ENCODE assay signal across 23 mouse cellular contexts in the genomic region with DNA sequence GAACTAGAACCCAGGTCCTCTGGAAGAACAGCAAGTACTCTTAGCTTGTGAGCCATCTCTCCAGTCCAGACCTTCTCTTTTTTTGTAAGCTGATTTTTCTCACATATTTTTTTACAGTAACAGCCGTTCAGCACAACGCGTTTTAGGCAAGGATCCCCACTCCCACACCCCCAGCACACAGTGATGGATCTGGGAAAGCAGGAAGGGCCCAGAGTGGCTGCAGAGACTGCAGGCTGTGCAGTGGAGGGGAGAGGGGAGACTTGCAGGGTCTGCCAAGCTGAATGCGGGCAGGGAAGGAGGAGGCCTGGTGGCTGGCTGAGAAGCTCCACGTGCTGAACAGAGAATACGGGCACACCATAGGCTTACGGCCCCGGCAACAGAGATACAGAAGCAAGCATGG.
DNase-seq lines count a peak whose midpoint lies in the region; ATAC-seq and TF ChIP-seq lines count a peak whose summit lies in the region.
"Had no signal": no experiment of that assay in that cellular context is flagged by ENCODE, and none has a peak within 500 bp of the region (broad histone marks: within the 10 kb centered on the region; RNA-seq: fewer than 3 reads in every experiment).

No protein-coding gene starts in this region.

- peaks cover 58% of the 10 kb centered on the region for H3K4me1 ChIP-seq in limb, embryonic 13.5 days

- H3K27me3 ChIP-seq in limb, embryonic 13.5 days = peaks cover 25% of the 10 kb centered on the region
- H3K27me3 ChIP-seq: heart, embryonic 15.5 days; hindbrain, embryonic 13.5 days; limb, embryonic 15.5 days; megakaryocyte, embryonic 14.5 days; midbrain, embryonic 13.5 days had no signal

- H3K27ac ChIP-seq in left cerebral cortex, adult 2 months = peak overlapping the region; percentile 55
- H3K27ac ChIP-seq in limb, embryonic 13.5 days = peak overlapping the region; percentile 69; the same call in 1 of the 2 replicates
- H3K27ac ChIP-seq: heart, embryonic 15.5 days; hindbrain, embryonic 13.5 days; liver, embryonic 14.5 days; midbrain, embryonic 13.5 days had no signal

- H3K36me3 ChIP-seq in limb, embryonic 13.5 days = no peaks in the 10 kb centered on the region
- H3K36me3 ChIP-seq: heart, embryonic 15.5 days; hindbrain, embryonic 13.5 days; limb, embryonic 15.5 days; midbrain, embryonic 13.5 days had no signal

- peak; percentile 85 for ATAC-seq in frontal cortex, adult (ENCODE audit: low TSS enrichment)
- ATAC-seq in limb, embryonic 13.5 days (ENCODE audit: low FRiP score, low read depth) = no peak
- ATAC-seq: midbrain, embryonic 13.5 days had no signal

- H3K9ac ChIP-seq in limb, embryonic 13.5 days = no peak overlapping the region
- H3K9ac ChIP-seq: heart, embryonic 15.5 days; hindbrain, embryonic 13.5 days; limb, embryonic 15.5 days; liver, embryonic 14.5 days; lung, embryonic 14.5 days; midbrain, embryonic 13.5 days had no signal

- DNase-seq in frontal cortex, postnatal 10 days (ENCODE audit: low spot score in 2 of 2) = no peak
- DNase-seq in left cerebral cortex, adult 2 months (ENCODE audit: extremely low spot score in 1 of 2, low spot score in 2 of 2) = no peak
- no peak for DNase-seq in left cerebral cortex, postnatal 4 days
- peak; percentile 36 to 67 for DNase-seq in layer of hippocampus, postnatal 14 days (ENCODE audit: low spot score in 2 of 2)
- no peak for DNase-seq in embryo, embryonic 11 days
- DNase-seq in gastrocnemius, postnatal 4 days (ENCODE audit: low spot score in 2 of 2) = no peak
- DNase-seq: adrenal gland, postnatal 10 days; cerebellum, adult 8-10 months; gastrocnemius, postnatal 14 days; heart, postnatal 36 days; kidney, adult 18-20 months; lung, embryonic 14.5 days; lung, postnatal 36 days; thymus, adult 2 months; thymus, postnatal 4 days had no signal

- H3K4me2 ChIP-seq in limb, embryonic 13.5 days (replicated peaks) = no peak overlapping the region
- H3K4me2 ChIP-seq: heart, embryonic 15.5 days; hindbrain, embryonic 13.5 days; limb, embryonic 15.5 days; lung, embryonic 14.5 days; midbrain, embryonic 13.5 days had no signal

- WGBS in limb, embryonic 13.5 days = 92% methylated on average over 8 of the region's 8 CpGs

- no peaks in the 10 kb centered on the region for H3K9me3 ChIP-seq in limb, embryonic 13.5 days
- H3K9me3 ChIP-seq: heart, embryonic 15.5 days; hindbrain, embryonic 13.5 days; limb, embryonic 15.5 days; midbrain, embryonic 13.5 days had no signal

- intact Hi-C loops in left cerebral cortex, adult 2 months (cut with DNase I) = no loop called here
- intact Hi-C loops in left cerebral cortex, postnatal 4 days (cut with DNase I) = no loop called here

- TF ChIP-seq CTCF in left cerebral cortex, adult 2 months (IDR thresholded peaks at IDR 0.05) = no peak

- no peak overlapping the region for H3K4me3 ChIP-seq in left cerebral cortex, adult 2 months
- no peak overlapping the region for H3K4me3 ChIP-seq in limb, embryonic 13.5 days
- H3K4me3 ChIP-seq: heart, embryonic 15.5 days; hindbrain, embryonic 13.5 days; limb, embryonic 15.5 days; megakaryocyte, embryonic 14.5 days; midbrain, embryonic 13.5 days had no signal

Comparison
In these comparisons a context has a peak if more than half of its experiments do, and no peak if none do; other contexts are left out.
1. DNase-seq: peak in layer of hippocampus, postnatal 14 days (2 of 2); none in frontal cortex, postnatal 10 days (0 of 2), left cerebral cortex, adult 2 months (0 of 2), left cerebral cortex, postnatal 4 days (single experiment), embryo, embryonic 11 days (single experiment) and gastrocnemius, postnatal 4 days (0 of 2).